Mouse (Mus musculus) ES-E14 (cell line): ENCODE results near the gene Zfp365. TPM values are rescaled to one million over a fixed set of nuclear protein-coding genes. Genes with fewer than 3 reads are reported as not detected.

Experiments
- DNase-seq: peaks from one replicate; pipeline ENCODE4 v3.0.0-alpha.2; 2013; ENCODE audit warnings: low read depth, low spot score
- H3K27ac ChIP-seq: 2 replicates; pipeline ENCODE4 v1.5.1; 2012; ENCODE audit warnings: low read depth, mild to moderate bottlenecking, low read length, moderate library complexity, mixed read lengths; ENCODE audit not compliant: poor library complexity, insufficient read depth, severe bottlenecking
- H3K36me3 ChIP-seq: 2 replicates; pipeline ENCODE4 v1.6.1; 2012; ENCODE audit warnings: mild to moderate bottlenecking, low read length, moderate library complexity, mixed read lengths; ENCODE audit not compliant: control insufficient read depth, poor library complexity, insufficient read depth, severe bottlenecking
- H3K4me1 ChIP-seq, 2 experiments: fragments of 150-350 bp in 1 of 2; sonication (generic) in 1 of 2; 2 replicates each; pipeline ENCODE4 v1.6.1; 2012; ENCODE audit warnings: low read length in 2 of 2, mild to moderate bottlenecking in 1 of 2, mixed read lengths in 1 of 2; ENCODE audit not compliant: control insufficient read depth in 2 of 2, insufficient read depth in 2 of 2, poor library complexity in 1 of 2
- H3K4me3 ChIP-seq, 2 experiments: fragments of 150-350 bp in 1 of 2; sonication (generic) in 1 of 2; 2 replicates each; pipeline ENCODE4 v1.5.1; 2012; ENCODE audit warnings: low read length in 2 of 2, low read depth in 1 of 2, mild to moderate bottlenecking in 1 of 2, mixed read lengths in 1 of 2; ENCODE audit not compliant: insufficient read depth in 1 of 2, poor library complexity in 1 of 2, severe bottlenecking in 1 of 2
- H3K9ac ChIP-seq: 2 replicates; pipeline ENCODE4 v1.6.1; 2012; ENCODE audit warnings: low read depth, mild to moderate bottlenecking, low read length, mixed read lengths; ENCODE audit not compliant: poor library complexity, insufficient read depth, severe bottlenecking
- H3K9me3 ChIP-seq: fragments of 150-350 bp; sonication (generic); 2 replicates; pipeline ENCODE4 v1.6.1; 2012; ENCODE audit warnings: low read depth, mild to moderate bottlenecking, low read length; ENCODE audit not compliant: control insufficient read depth, insufficient read depth
- CHD2 ChIP-seq: IDR thresholded peaks from 2 replicates; pipeline ENCODE4 v1.6.1; 2014; ENCODE audit warnings: mild to moderate bottlenecking, low read depth, low read length, inconsistent platforms
- HCFC1 ChIP-seq: IDR thresholded peaks from 2 replicates; pipeline ENCODE4 v1.6.1; 2012; ENCODE audit warnings: low read length, inconsistent platforms, borderline replicate concordance; ENCODE audit not compliant: insufficient read depth
- MAFK ChIP-seq: IDR thresholded peaks from 2 replicates; pipeline ENCODE4 v1.6.1; 2014; ENCODE audit warnings: mild to moderate bottlenecking, low read depth, low read length, inconsistent platforms; ENCODE audit not compliant: insufficient read depth
- ZC3H11A ChIP-seq: IDR thresholded peaks from 2 replicates; pipeline ENCODE4 v1.6.1; 2012; ENCODE audit warnings: low read depth, mild to moderate bottlenecking, inconsistent platforms, low read length, borderline replicate concordance
- ZNF384 ChIP-seq: IDR thresholded peaks from 2 replicates; pipeline ENCODE4 v1.6.1; 2012; ENCODE audit warnings: low read depth, low read length, inconsistent platforms
- in situ Hi-C, 2 experiments: fragments of 600-800 bp; cut with MboI; formaldehyde crosslinking; loops; one replicate each; pipeline ENCODE4 v1.15.1; 2025; ENCODE audit warnings: low sequenced_read_pairs in 2 of 2, inconsistent platforms in 1 of 2; ENCODE audit not compliant: unreplicated experiment in 2 of 2
- total RNA-seq: library from RNA; depleted of rRNA; stranded (reverse); fragments of 300-350 nt; gene quantifications from 2 replicates; pipeline ENCODE4 v1.2.3, GENCODE M21; 2012

Zfp365 gene
- total RNA-seq, 1 experiment = 16.1 TPM

- H3K4me3 ChIP-seq = no peak overlapping the region
- in situ Hi-C loops = no loop called here
- DNase-seq = no peak
- H3K36me3 ChIP-seq = no peaks in the 10 kb centered on the region
- no peak for TF ChIP-seq CHD2
- H3K9me3 ChIP-seq = no peaks in the 10 kb centered on the region
- H3K4me1 ChIP-seq = peaks cover 0 to 2% of the 10 kb centered on the region in 2 experiments; a peak in 1 of 4 replicates
- H3K9ac ChIP-seq = no peak overlapping the region
- H3K27ac ChIP-seq = no peak overlapping the region
Measured at GRCm38 (mm10) chr10:67924030-67924429, 11.6 kb upstream of the Zfp365 start.

GRCm38 (mm10) chr10:67921777-67922176 lies 9.3 kb upstream of the Zfp365 start:
- DNase-seq = no peak
- Histone ChIP-seq H3K9ac (no peak overlapping the region), H3K4me1 (peaks cover 0 to 2% of the 10 kb centered on the region in 2 experiments; a peak in 1 of 4 replicates), H3K36me3 (no peaks in the 10 kb centered on the region), H3K9me3 (no peaks in the 10 kb centered on the region), H3K4me3 (no peak overlapping the region), H3K27ac (no peak overlapping the region)
- TF ChIP-seq HCFC1 (no peak), ZNF384 (no peak), CHD2 (no peak), ZC3H11A (no peak), MAFK (no peak)
- in situ Hi-C loops = no loop called here

GRCm38 (mm10) chr10:67919706-67920105 lies 7.2 kb upstream of the Zfp365 start:
- in situ Hi-C loops = no loop called here

GRCm38 (mm10) chr10:67918194-67918899 lies 5.9 kb upstream of the Zfp365 start:
- no peaks in the 10 kb centered on the region for H3K36me3 ChIP-seq
- DNase-seq = no peak
- H3K4me3 ChIP-seq = no peak overlapping the region
- TF ChIP-seq CHD2 (no peak), ZC3H11A (no peak), ZNF384 (no peak), HCFC1 (no peak), MAFK (no peak)
- H3K9me3 ChIP-seq = no peaks in the 10 kb centered on the region
- peaks cover 0 to 2% of the 10 kb centered on the region in 2 experiments; a peak in 1 of 4 replicates for H3K4me1 ChIP-seq
- no peak overlapping the region for H3K9ac ChIP-seq
- H3K27ac ChIP-seq = no peak overlapping the region
- in situ Hi-C loops = no loop called here

More at GRCm38 (mm10) chr10:67919706-67920105, 7.2 kb upstream of the Zfp365 start:
- no peaks in the 10 kb centered on the region for H3K36me3 ChIP-seq
- H3K4me3 ChIP-seq = no peak overlapping the region
- H3K9ac ChIP-seq = no peak overlapping the region
- no peak overlapping the region for H3K27ac ChIP-seq
- peaks cover 0 to 2% of the 10 kb centered on the region in 2 experiments; a peak in 1 of 4 replicates for H3K4me1 ChIP-seq
- no peaks in the 10 kb centered on the region for H3K9me3 ChIP-seq
- DNase-seq = no peak
- TF ChIP-seq ZC3H11A (no peak), HCFC1 (no peak), CHD2 (no peak), ZNF384 (no peak), MAFK (no peak)

GRCm38 (mm10) chr10:67917356-67917755 lies 4.9 kb upstream of the Zfp365 start:
- in situ Hi-C loops = no loop called here
- H3K9ac ChIP-seq = no peak overlapping the region
- no peak for DNase-seq
- TF ChIP-seq MAFK (no peak), HCFC1 (no peak), ZC3H11A (no peak), CHD2 (no peak), ZNF384 (no peak)
- peaks cover 0 to 2% of the 10 kb centered on the region in 2 experiments; a peak in 1 of 4 replicates for H3K4me1 ChIP-seq
- H3K9me3 ChIP-seq = no peaks in the 10 kb centered on the region
- H3K4me3 ChIP-seq = no peak overlapping the region
- no peaks in the 10 kb centered on the region for H3K36me3 ChIP-seq
- H3K27ac ChIP-seq = no peak overlapping the region
